In genomic region chr5:128267366-128267765, GRCm38 (mm10) we compare ENCODE assay signal across 20 mouse cellular contexts.
DNase-seq lines count a peak whose midpoint lies in the region; ATAC-seq lines count a peak whose summit lies in the region.
"Had no signal": no experiment of that assay in that cellular context is flagged by ENCODE, and none has a peak within 500 bp of the region (broad histone marks: within the 10 kb centered on the region; RNA-seq: fewer than 3 reads in every experiment).

No protein-coding gene starts in this region.

- H3K36me3 ChIP-seq in intestine, embryonic 15.5 days: no peaks in the 10 kb centered on the region
- H3K36me3 ChIP-seq: embryonic facial prominence, embryonic 13.5 days; forebrain, embryonic 12.5 days; heart, embryonic 10.5 days; hindbrain, embryonic 12.5 days had no signal

- no peak for ATAC-seq in intestine, embryonic 15.5 days
- ATAC-seq: forebrain, embryonic 16.5 days had no signal

- peak; percentile 36 to 53 for DNase-seq in frontal cortex, adult 2 months (ENCODE audit: extremely low spot score in 1 of 2, low spot score in 1 of 2)
- DNase-seq in frontal cortex, postnatal 25 days (ENCODE audit: low spot score in 2 of 2): no peak
- DNase-seq in right cerebral cortex, postnatal 10 days (ENCODE audit: low spot score in 2 of 2): peak; percentile 42 to 68
- no peak for DNase-seq in right cerebral cortex, postnatal 4 days
- peak; percentile 10 for DNase-seq in right cerebral cortex, postnatal 25 days
- DNase-seq in retina, embryonic 14.5 days (ENCODE audit: low spot score): no peak
- DNase-seq: adrenal gland, postnatal 14 days; cerebellum, adult 18-20 months; cerebellum, adult 9-11 months; cerebellum, postnatal 36 days; gastrocnemius, postnatal 10 days; heart, adult 18-20 months; heart, postnatal 10 days; heart, postnatal 4 days had no signal

- no peak overlapping the region for H3K9ac ChIP-seq in intestine, embryonic 15.5 days
- H3K9ac ChIP-seq: embryonic facial prominence, embryonic 13.5 days; forebrain, embryonic 12.5 days; hindbrain, embryonic 12.5 days had no signal

- H3K4me1 ChIP-seq in intestine, embryonic 15.5 days (replicated peaks): no peaks in the 10 kb centered on the region
- H3K4me1 ChIP-seq: embryonic facial prominence, embryonic 13.5 days; forebrain, embryonic 12.5 days; hindbrain, embryonic 12.5 days had no signal

- WGBS in intestine, embryonic 15.5 days: 89% methylated on average over 6 of the region's 6 CpGs

- no peak overlapping the region for H3K4me2 ChIP-seq in intestine, embryonic 15.5 days (replicated peaks)
- H3K4me2 ChIP-seq: embryonic facial prominence, embryonic 13.5 days; forebrain, embryonic 12.5 days; hindbrain, embryonic 12.5 days had no signal

- H3K27me3 ChIP-seq in intestine, embryonic 15.5 days (replicated peaks): no peaks in the 10 kb centered on the region
- H3K27me3 ChIP-seq: embryonic facial prominence, embryonic 13.5 days; forebrain, embryonic 12.5 days; hindbrain, embryonic 12.5 days had no signal

- no peaks in the 10 kb centered on the region for H3K9me3 ChIP-seq in intestine, embryonic 15.5 days
- H3K9me3 ChIP-seq: forebrain, embryonic 12.5 days; heart, embryonic 10.5 days had no signal

- no peak overlapping the region for H3K27ac ChIP-seq in intestine, embryonic 15.5 days
- H3K27ac ChIP-seq: embryonic facial prominence, embryonic 13.5 days; forebrain, embryonic 12.5 days; heart, embryonic 10.5 days; hindbrain, embryonic 12.5 days had no signal

- no peak overlapping the region for H3K4me3 ChIP-seq in intestine, embryonic 15.5 days (replicated peaks)
- H3K4me3 ChIP-seq: embryonic facial prominence, embryonic 13.5 days; forebrain, embryonic 12.5 days; heart, embryonic 10.5 days; hindbrain, embryonic 12.5 days had no signal

Comparison
In these comparisons a context has a peak if more than half of its experiments do, and no peak if none do; other contexts are left out.
1. DNase-seq: peak in frontal cortex, adult 2 months (2 of 2), right cerebral cortex, postnatal 10 days (2 of 2) and right cerebral cortex, postnatal 25 days (single experiment); none in frontal cortex, postnatal 25 days (0 of 2), right cerebral cortex, postnatal 4 days (single experiment) and retina, embryonic 14.5 days (single experiment).